Mouse (Mus musculus): Measurements from ENCODE around the gene Tmem132d. TPM values are rescaled to one million over a fixed set of nuclear protein-coding genes. Genes with fewer than 3 reads are reported as not detected.
"Not testable (repeated sequence)": the region's sequence is repeated elsewhere in the genome, so short reads cannot be mapped to it uniquely, and the experiment has no call there.

Tmem132d gene
- polyA plus RNA-seq, 1 experiment from 2014 or later: 0.16 TPM

GRCm38 (mm10) chr5:127756011-127756410 is 676.9 kb downstream of the Tmem132d start:
- 77% methylated on average over 3 of the region's 3 CpGs for whole genome bisulfite sequencing
- H3K9me3 ChIP-seq (replicated peaks; ENCODE audit: control insufficient read depth, low read length): no peaks in the 10 kb centered on the region

GRCm38 (mm10) chr5:127755594-127755993 is 677.3 kb downstream of the Tmem132d start:
- Histone ChIP-seq H3K27ac (ENCODE audit: low read length) (no peak overlapping the region), H3K4me1 (ENCODE audit: control insufficient read depth, insufficient read depth, low read length) (no peaks in the 10 kb centered on the region), H3K4me2 (ENCODE audit: low read depth, low read length) (no peak overlapping the region), H3K4me3 (ENCODE audit: low read length) (no peak overlapping the region), H3K27me3 (ENCODE audit: control insufficient read depth, insufficient read depth, low read length) (no peaks in the 10 kb centered on the region), H3K9ac (ENCODE audit: low read length) (no peak overlapping the region), H3K36me3 (ENCODE audit: control insufficient read depth, insufficient read depth) (no peaks in the 10 kb centered on the region), H3K9me3 (replicated peaks; ENCODE audit: control insufficient read depth, low read length) (no peaks in the 10 kb centered on the region)
- ATAC-seq (replicated peaks; ENCODE audit: extremely low read depth, insufficient read depth, low FRiP score): no peak
- 79% methylated on average over 4 of the region's 4 CpGs for WGBS

More at GRCm38 (mm10) chr5:127756011-127756410, 676.9 kb downstream of the Tmem132d start:
- Histone ChIP-seq H3K4me1 (ENCODE audit: control insufficient read depth, insufficient read depth, low read length) (no peaks in the 10 kb centered on the region), H3K4me3 (ENCODE audit: low read length) (no peak overlapping the region), H3K36me3 (ENCODE audit: control insufficient read depth, insufficient read depth) (no peaks in the 10 kb centered on the region), H3K9ac (ENCODE audit: low read length) (no peak overlapping the region), H3K4me2 (ENCODE audit: low read depth, low read length) (no peak overlapping the region), H3K27ac (ENCODE audit: low read length) (no peak overlapping the region), H3K27me3 (ENCODE audit: control insufficient read depth, insufficient read depth, low read length) (no peaks in the 10 kb centered on the region)
- ATAC-seq (replicated peaks; ENCODE audit: extremely low read depth, insufficient read depth, low FRiP score): no peak

GRCm38 (mm10) chr5:127751262-127751975 is 681.5 kb downstream of the Tmem132d start:
- WGBS: 18% methylated on average over 20 of the region's 20 CpGs
- no peak for ATAC-seq (replicated peaks; ENCODE audit: extremely low read depth, insufficient read depth, low FRiP score)

GRCm38 (mm10) chr5:127749540-127749939 is 683.3 kb downstream of the Tmem132d start:
- H3K36me3 ChIP-seq (ENCODE audit: control insufficient read depth, insufficient read depth); H3K9me3 ChIP-seq (replicated peaks; ENCODE audit: control insufficient read depth, low read length); H3K4me1 ChIP-seq (ENCODE audit: control insufficient read depth, insufficient read depth, low read length); ATAC-seq (replicated peaks; ENCODE audit: extremely low read depth, insufficient read depth, low FRiP score); H3K27ac ChIP-seq (ENCODE audit: low read length); H3K9ac ChIP-seq (ENCODE audit: low read length); H3K4me2 ChIP-seq (ENCODE audit: low read depth, low read length); H3K4me3 ChIP-seq (ENCODE audit: low read length); H3K27me3 ChIP-seq (ENCODE audit: control insufficient read depth, insufficient read depth, low read length): not testable (repeated sequence)
- WGBS: 83% methylated on average over 3 of the region's 3 CpGs

More at GRCm38 (mm10) chr5:127751262-127751975, 681.5 kb downstream of the Tmem132d start:
- H3K4me3 ChIP-seq (ENCODE audit: low read length): no peak overlapping the region
- no peaks in the 10 kb centered on the region for H3K36me3 ChIP-seq (ENCODE audit: control insufficient read depth, insufficient read depth)
- H3K27ac ChIP-seq (ENCODE audit: low read length): no peak overlapping the region
- no peaks in the 10 kb centered on the region for H3K27me3 ChIP-seq (ENCODE audit: control insufficient read depth, insufficient read depth, low read length)
- H3K9me3 ChIP-seq (replicated peaks; ENCODE audit: control insufficient read depth, low read length): no peaks in the 10 kb centered on the region
- no peaks in the 10 kb centered on the region for H3K4me1 ChIP-seq (ENCODE audit: control insufficient read depth, insufficient read depth, low read length)
- no peak overlapping the region for H3K9ac ChIP-seq (ENCODE audit: low read length)
- peak overlapping the region; percentile 29 for H3K4me2 ChIP-seq (ENCODE audit: low read depth, low read length)

GRCm38 (mm10) chr5:127741331-127741730 is 691.5 kb downstream of the Tmem132d start:
- no peak overlapping the region for H3K9ac ChIP-seq (ENCODE audit: low read length)
- 82% methylated on average over 16 of the region's 16 CpGs for WGBS
- H3K36me3 ChIP-seq (ENCODE audit: control insufficient read depth, insufficient read depth): no peaks in the 10 kb centered on the region
- peaks cover 7% of the 10 kb centered on the region; the same call in 1 of the 2 replicates for H3K9me3 ChIP-seq (replicated peaks; ENCODE audit: control insufficient read depth, low read length)
- no peak for ATAC-seq (replicated peaks; ENCODE audit: extremely low read depth, insufficient read depth, low FRiP score)
- no peak overlapping the region for H3K27ac ChIP-seq (ENCODE audit: low read length)
- no peak overlapping the region for H3K4me3 ChIP-seq (ENCODE audit: low read length)
- no peaks in the 10 kb centered on the region for H3K27me3 ChIP-seq (ENCODE audit: control insufficient read depth, insufficient read depth, low read length)
- H3K4me1 ChIP-seq (ENCODE audit: control insufficient read depth, insufficient read depth, low read length): no peaks in the 10 kb centered on the region
- H3K4me2 ChIP-seq (ENCODE audit: low read depth, low read length): no peak overlapping the region

Other genes with a start within 250 kb of the Tmem132d start
- 0.22 and 0.25 TPM in 2 replicates for gene Fzd10, start 167.8 kb upstream of the Tmem132d start, polyA plus RNA-seq (2015; fragmentation: Nextera tagmentation; extraction: Ambion mirVana)

Data from heart, embryonic 16.5 days (tissue).